10 mouse cellular contexts compared by ENCODE assay signal in the genomic region with DNA sequence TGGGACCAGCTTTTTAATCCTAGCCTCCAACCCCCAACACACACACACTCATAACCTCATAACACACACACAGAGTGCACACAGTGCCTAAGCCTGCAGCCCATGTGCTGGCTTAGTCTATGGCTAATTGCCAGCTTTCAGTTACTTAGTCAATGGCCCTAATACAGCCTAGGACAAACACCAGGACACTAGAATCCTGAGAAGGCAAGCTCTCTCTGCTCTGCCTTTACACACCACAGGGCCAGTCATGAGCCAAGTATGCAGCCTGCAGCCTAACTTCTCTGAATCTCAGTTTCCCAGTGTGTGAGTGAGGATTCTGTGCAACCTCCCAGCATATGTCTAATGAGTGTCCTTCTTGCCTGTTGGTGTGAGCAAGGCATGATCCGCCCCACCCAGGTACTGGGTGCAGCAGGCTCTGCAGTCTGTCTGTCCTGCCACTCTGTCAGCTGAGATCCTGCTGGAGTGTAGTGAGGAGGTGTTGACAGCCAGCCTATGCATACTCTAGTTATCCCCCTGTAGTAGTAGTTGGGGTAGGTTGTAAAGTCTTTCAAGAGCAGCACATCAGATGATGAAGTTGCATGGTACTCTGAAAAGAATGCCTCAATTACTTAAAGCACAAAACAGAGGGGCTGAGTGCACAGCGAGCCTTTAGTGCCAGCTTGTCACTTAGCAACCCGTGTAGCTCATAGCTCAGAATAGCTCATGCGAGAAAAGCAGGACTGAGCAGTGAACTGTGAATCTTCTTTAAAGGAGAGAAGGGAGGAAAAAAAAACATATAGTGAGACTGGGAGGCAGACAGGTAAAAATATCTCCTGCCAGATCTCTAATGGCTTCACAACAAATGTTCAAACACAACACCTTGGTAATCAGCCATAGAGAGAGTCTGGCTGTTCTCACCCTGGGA. TPM values are rescaled to one million over a fixed set of nuclear protein-coding genes. Genes with fewer than 3 reads are reported as not detected.
DNase-seq lines count a peak whose midpoint lies in the region; ATAC-seq and TF ChIP-seq lines count a peak whose summit lies in the region.
"Had no signal": no experiment of that assay in that cellular context is flagged by ENCODE, and none has a peak within 500 bp of the region (broad histone marks: within the 10 kb centered on the region; RNA-seq: fewer than 3 reads in every experiment).

No protein-coding gene starts in this region.

- peaks cover 42% of the 10 kb centered on the region for H3K4me1 ChIP-seq in hindbrain, embryonic 13.5 days (replicated peaks)
- no peaks in the 10 kb centered on the region for H3K4me1 ChIP-seq in liver, embryonic 11.5 days (replicated peaks; ENCODE audit: control insufficient read depth, insufficient read depth, low read length)

- no peaks in the 10 kb centered on the region for H3K36me3 ChIP-seq in hindbrain, embryonic 13.5 days
- H3K36me3 ChIP-seq in liver, embryonic 11.5 days (ENCODE audit: control insufficient read depth, insufficient read depth, low read length) = no peaks in the 10 kb centered on the region

- H3K9me3 ChIP-seq in hindbrain, embryonic 13.5 days = no peaks in the 10 kb centered on the region
- no peaks in the 10 kb centered on the region for H3K9me3 ChIP-seq in liver, embryonic 11.5 days (ENCODE audit: control insufficient read depth, low read length)

- 32% methylated on average over 4 of the region's 4 CpGs for WGBS in hindbrain, embryonic 13.5 days
- WGBS in liver, embryonic 11.5 days = 70% methylated on average over 4 of the region's 4 CpGs

- peak; percentile 95 for ATAC-seq in Patski
- peak; percentile 63 for ATAC-seq in hindbrain, embryonic 13.5 days (ENCODE audit: low FRiP score)
- no peak for ATAC-seq in CD4-positive, CD25-positive, alpha-beta regulatory T cell, adult 4 months
- no peak for ATAC-seq in liver, embryonic 11.5 days (replicated peaks; ENCODE audit: low FRiP score)

- TF ChIP-seq CTCF in Patski (IDR thresholded peaks at IDR 0.05) = no peak

- POLR2A ChIA-PET in Patski (lab: Charles Lee) = interaction anchor here (1.2 kb wide), 1 partner anchor 9 kb away, joined by 3 read pairs; no protein-coding TSS in a partner anchor

- H3K4me3 ChIP-seq in hindbrain, embryonic 13.5 days = no peak overlapping the region
- H3K4me3 ChIP-seq in liver, embryonic 11.5 days (ENCODE audit: low read depth, low read length) = no peak overlapping the region
- H3K4me3 ChIP-seq: erythroblast, embryonic 14.5 days had no signal

- H3K4me2 ChIP-seq in hindbrain, embryonic 13.5 days = no peak overlapping the region
- no peak overlapping the region for H3K4me2 ChIP-seq in liver, embryonic 11.5 days

- CTCF ChIA-PET in Patski (lab: Charles Lee) = interaction anchor here (0.5 to 3.4 kb wide), 14 partner anchors 8 to 502 kb away, joined by 3 to 19 read pairs (median 4); no protein-coding TSS in a partner anchor

- peak; percentile 71 for DNase-seq in Muller cell, postnatal 12 days (ENCODE audit: inconsistent ontology term)
- DNase-seq in Patski (ENCODE audit: low read depth, low spot score) = peak; percentile 72
- DNase-seq in mesoderm, embryonic 11.5 days (ENCODE audit: low read depth, low spot score) = peak; percentile 42
- DNase-seq in spleen, adult 12 weeks (ENCODE audit: low spot score) = no peak
- DNase-seq in adrenal gland, postnatal 4 days (ENCODE audit: low spot score in 2 of 2) = no peak
- no peak for DNase-seq in liver, embryonic 11.5 days (ENCODE audit: low spot score)

- in situ Hi-C loops in Patski (cut with MboI; ENCODE audit: low pct_unique_long_range_greater_than_20kb) = no loop called here

- H3K9ac ChIP-seq in hindbrain, embryonic 13.5 days = no peak overlapping the region
- H3K9ac ChIP-seq in liver, embryonic 11.5 days (ENCODE audit: low read depth, low read length) = no peak overlapping the region

- peak overlapping the region; percentile 24 for H3K27ac ChIP-seq in hindbrain, embryonic 13.5 days
- no peak overlapping the region for H3K27ac ChIP-seq in liver, embryonic 11.5 days (ENCODE audit: low read depth, low read length)

- H3K27me3 ChIP-seq in Patski = no peaks in the 10 kb centered on the region
- 0 out of 2 replicates have a peak, but pooled peaks cover 7% of the 10 kb centered on the region for H3K27me3 ChIP-seq in hindbrain, embryonic 13.5 days
- no peaks in the 10 kb centered on the region for H3K27me3 ChIP-seq in liver, embryonic 11.5 days (replicated peaks; ENCODE audit: control insufficient read depth, insufficient read depth, low read length)

RNA-seq across cellular contexts. Expression of gene Slc6a17, which starts 12.1 kb away (rescaled TPM):
- 25.5 TPM for polyA plus RNA-seq in Patski (2021)
- 10.0 and 10.6 TPM in 2 replicates for polyA plus RNA-seq in hindbrain, embryonic 13.5 days (2015; fragmentation: Nextera tagmentation; extraction: Ambion mirVana)
- not detected for polyA plus RNA-seq in CD4-positive, CD25-positive, alpha-beta regulatory T cell, adult 4 months (2017; shearing (Covaris generic))
- total RNA-seq in adrenal gland, postnatal 4 days (2021) = 1 to 10 TPM; 3.7 to 3.8 TPM
- 0.91 and 2.0 TPM in 2 replicates for polyA plus RNA-seq in liver, embryonic 11.5 days (2014; fragmentation: Nextera tagmentation; extraction: Ambion mirVana)
- total RNA-seq: megakaryocyte-erythroid progenitor cell, adult 5-6 weeks had no signal
- polyA plus RNA-seq: erythroblast, embryonic 14.5 days had no signal

RNA-seq across cellular contexts. Expression of gene Kcnc4, which starts 46.4 kb away (rescaled TPM):
- not detected for polyA plus RNA-seq in Patski (2021)
- polyA plus RNA-seq in hindbrain, embryonic 13.5 days (2015; fragmentation: Nextera tagmentation; extraction: Ambion mirVana) = 2.1 and 2.3 TPM in 2 replicates
- not detected for polyA plus RNA-seq in CD4-positive, CD25-positive, alpha-beta regulatory T cell, adult 4 months (2017; shearing (Covaris generic))
- 10 to 100 TPM; 14.4 to 14.8 TPM for total RNA-seq in adrenal gland, postnatal 4 days (2021)
- 0.04 and 0.05 TPM in 2 replicates for polyA plus RNA-seq in liver, embryonic 11.5 days (2014; fragmentation: Nextera tagmentation; extraction: Ambion mirVana)
- total RNA-seq: megakaryocyte-erythroid progenitor cell, adult 5-6 weeks had no signal
- polyA plus RNA-seq: erythroblast, embryonic 14.5 days had no signal

RNA-seq across cellular contexts. Expression of gene Ubl4b, which starts 49.2 kb away (rescaled TPM):
- polyA plus RNA-seq in Patski (2021) = not detected
- polyA plus RNA-seq in hindbrain, embryonic 13.5 days (2015; fragmentation: Nextera tagmentation; extraction: Ambion mirVana) = not detected in 2 replicates
- not detected for polyA plus RNA-seq in CD4-positive, CD25-positive, alpha-beta regulatory T cell, adult 4 months (2017; shearing (Covaris generic))
- under 1 TPM in 1 of 2 experiments, not detected in 1; 0.22 TPM for total RNA-seq in adrenal gland, postnatal 4 days (2021)
- polyA plus RNA-seq in liver, embryonic 11.5 days (2014; fragmentation: Nextera tagmentation; extraction: Ambion mirVana) = not detected in 2 replicates
- total RNA-seq: megakaryocyte-erythroid progenitor cell, adult 5-6 weeks had no signal
- polyA plus RNA-seq: erythroblast, embryonic 14.5 days had no signal

Comparison
In these comparisons a context has a peak if more than half of its experiments do, and no peak if none do; other contexts are left out.
1. DNase-seq: peak in Muller cell, postnatal 12 days (single experiment), Patski (single experiment) and mesoderm, embryonic 11.5 days (single experiment); none in spleen, adult 12 weeks (single experiment), adrenal gland, postnatal 4 days (0 of 2) and liver, embryonic 11.5 days (single experiment).
2. ATAC-seq: peak in Patski (single experiment) and hindbrain, embryonic 13.5 days (single experiment); none in CD4-positive, CD25-positive, alpha-beta regulatory T cell, adult 4 months (single experiment) and liver, embryonic 11.5 days (single experiment).